Mouse (Mus musculus) naive thymus-derived CD4-positive, alpha-beta T cell, adult 2 months (primary cell): Measurements from ENCODE around the gene Esrp2.

Source experiments
- DNase-seq: peaks from one replicate; pipeline ENCODE4 v3.0.0-alpha.2; 2011; ENCODE audit warnings: low read depth

Gene Esrp2

GRCm38 (mm10) chr8:106123443-106123842 lies 13.3 kb downstream of the Esrp2 start:
- DNase-seq: no peak

DNA sequence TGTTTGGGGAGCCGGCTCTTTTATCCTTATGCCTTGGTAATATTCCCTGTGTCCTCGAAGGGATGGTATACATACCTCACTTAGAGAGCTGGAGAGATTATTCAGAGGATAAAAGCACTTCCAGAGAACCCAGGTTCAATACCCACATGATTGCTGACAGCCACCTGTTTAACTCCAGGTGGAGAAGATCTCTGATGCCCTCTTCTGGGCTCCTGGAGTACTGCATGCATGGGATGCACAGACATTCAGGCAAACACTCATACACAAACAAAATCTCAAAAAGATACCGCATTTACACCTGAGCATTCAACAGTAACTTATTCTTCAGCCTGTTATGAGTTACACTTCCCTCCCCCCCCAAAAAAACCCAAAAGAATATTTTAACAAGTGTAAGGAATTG lies 20.9 kb downstream of the Esrp2 start:
- peak; percentile 76 for DNase-seq

- DNase-seq: no peak
These were observed 24.3 kb downstream of the Esrp2 start for GRCm38 (mm10) chr8:106112514-106112913.

DNA sequence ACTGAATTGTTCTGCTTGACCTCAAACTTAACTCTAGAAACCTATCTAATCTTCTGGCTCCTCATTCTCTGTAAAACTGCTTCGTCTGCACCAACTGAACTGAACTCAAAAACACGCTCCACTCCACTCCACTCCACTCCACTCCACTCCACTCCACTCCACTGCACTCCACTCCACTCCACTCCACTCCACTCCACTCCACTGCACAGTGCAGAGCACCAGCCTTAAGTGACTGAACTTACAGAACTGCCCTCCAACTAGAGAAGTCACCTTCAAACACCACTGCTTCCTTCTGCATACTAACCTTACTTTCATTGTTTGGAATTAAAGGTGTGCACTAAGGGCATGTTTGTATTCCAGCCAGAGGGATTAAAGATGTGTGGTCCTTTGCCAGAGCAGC lies 24.7 kb downstream of the Esrp2 start:
- DNase-seq: no peak

DNA sequence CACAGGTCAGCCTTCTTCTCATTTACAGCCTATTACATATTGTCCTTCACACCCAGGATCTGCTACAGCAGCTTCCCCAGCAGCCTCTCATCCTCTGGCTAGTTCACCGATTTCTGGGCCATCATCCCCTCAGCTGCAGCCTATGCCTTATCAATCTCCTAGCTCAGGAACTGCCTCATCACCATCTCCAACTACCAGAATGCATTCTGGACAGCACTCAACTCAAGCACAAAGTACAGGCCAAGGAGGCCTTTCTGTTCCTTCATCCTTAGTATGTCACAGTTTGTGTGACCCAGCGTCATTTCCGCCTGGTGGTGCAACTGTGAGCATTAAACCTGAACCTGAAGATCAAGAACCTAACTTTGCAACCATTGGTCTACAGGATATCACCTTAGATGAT lies 28.0 kb downstream of the Esrp2 start:
- DNase-seq: no peak

- DNase-seq: no peak
These were observed 28.7 kb downstream of the Esrp2 start for GRCm38 (mm10) chr8:106108080-106108479.

- DNase-seq: no peak
These were observed 30.6 kb downstream of the Esrp2 start for GRCm38 (mm10) chr8:106106193-106106592.

DNA sequence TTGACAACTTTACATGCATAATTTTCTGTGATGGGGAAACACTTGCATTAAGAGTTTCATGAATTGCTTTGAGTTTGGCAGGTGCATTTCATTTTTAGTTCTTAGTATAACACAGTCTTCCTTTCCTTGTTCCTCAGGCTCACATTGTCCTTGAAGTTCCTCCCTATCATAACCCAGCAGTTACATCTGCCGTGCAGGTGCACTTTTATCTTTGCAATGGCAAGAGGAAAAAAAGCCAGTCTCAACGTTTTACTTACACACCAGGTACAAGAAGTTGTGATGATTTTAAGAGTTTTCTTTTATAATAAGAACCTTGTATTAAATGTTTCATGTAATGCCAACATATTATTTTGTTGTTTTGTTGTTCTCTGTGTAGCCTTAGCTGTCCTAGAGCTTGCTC lies 32.9 kb downstream of the Esrp2 start:
- no peak for DNase-seq

DNA sequence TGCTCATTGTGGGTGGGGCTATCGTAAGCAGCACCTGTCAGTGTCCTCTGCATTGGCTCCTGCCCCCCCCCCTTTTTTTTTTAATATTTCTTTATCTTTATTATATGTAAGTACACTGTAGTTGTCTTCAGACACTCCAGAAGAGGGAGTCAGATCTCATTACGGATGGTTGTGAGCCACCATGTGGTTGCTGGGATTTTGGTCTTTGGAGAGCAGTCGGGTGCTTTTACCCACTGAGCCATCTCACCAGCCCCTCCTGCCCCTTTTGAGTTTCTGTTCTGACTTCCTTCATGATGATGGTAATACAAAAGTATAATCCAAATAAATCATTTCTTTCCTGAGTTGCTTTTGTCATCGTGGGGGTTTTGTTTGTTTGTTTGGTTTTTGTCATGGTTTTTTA lies 34.5 kb downstream of the Esrp2 start:
- DNase-seq: no peak
